Mouse (Mus musculus): ENCODE results near the gene Ccdc152. TPM values are rescaled to one million over a fixed set of nuclear protein-coding genes. Genes with fewer than 3 reads are reported as not detected.
A peak's percentile ranks its signal among the peaks of the same experiment; 100 is the strongest.

Ccdc152 gene
- polyA plus RNA-seq, 1 experiment from 2014 or later, result not detected

- Histone ChIP-seq H3K9ac (replicated peaks; ENCODE audit: low read depth, low read length) (no peak overlapping the region), H3K4me2 (ENCODE audit: low read depth, low read length) (no peak overlapping the region), H3K27ac (ENCODE audit: low read depth, low read length) (no peak overlapping the region), H3K27me3 (ENCODE audit: control insufficient read depth, insufficient read depth, low read length) (no peaks in the 10 kb centered on the region), H3K4me1 (ENCODE audit: control insufficient read depth, insufficient read depth, low read length) (no peaks in the 10 kb centered on the region), H3K4me3 (ENCODE audit: low read depth, low read length) (no peak overlapping the region), H3K36me3 (ENCODE audit: control insufficient read depth, insufficient read depth, low read length) (no peaks in the 10 kb centered on the region), H3K9me3 (ENCODE audit: control insufficient read depth, low read length) (no peaks in the 10 kb centered on the region)
- 90% methylated on average over 3 of the region's 3 CpGs for WGBS
- ATAC-seq (ENCODE audit: low read depth), result no peak
Observed at GRCm38 (mm10) chr15:3290435-3290834, 12.9 kb downstream of the Ccdc152 start.

- no peak overlapping the region for H3K4me3 ChIP-seq (ENCODE audit: low read depth, low read length)
- H3K9me3 ChIP-seq (ENCODE audit: control insufficient read depth, low read length), result no peaks in the 10 kb centered on the region
- ATAC-seq (ENCODE audit: low read depth), result no peak
Observed at GRCm38 (mm10) chr15:3286032-3286431, 17.3 kb downstream of the Ccdc152 start.

GRCm38 (mm10) chr15:3281737-3282136 is 21.6 kb downstream of the Ccdc152 start:
- Histone ChIP-seq H3K9ac (replicated peaks; ENCODE audit: low read depth, low read length) (no peak overlapping the region), H3K27ac (ENCODE audit: low read depth, low read length) (no peak overlapping the region), H3K4me1 (ENCODE audit: control insufficient read depth, insufficient read depth, low read length) (no peaks in the 10 kb centered on the region), H3K27me3 (ENCODE audit: control insufficient read depth, insufficient read depth, low read length) (no peaks in the 10 kb centered on the region), H3K4me3 (ENCODE audit: low read depth, low read length) (no peak overlapping the region), H3K4me2 (ENCODE audit: low read depth, low read length) (no peak overlapping the region), H3K9me3 (ENCODE audit: control insufficient read depth, low read length) (no peaks in the 10 kb centered on the region), H3K36me3 (ENCODE audit: control insufficient read depth, insufficient read depth, low read length) (no peaks in the 10 kb centered on the region)
- ATAC-seq (ENCODE audit: low read depth), result no peak
- 74% methylated on average over 1 of the region's 1 CpGs for WGBS

More at GRCm38 (mm10) chr15:3286032-3286431, 17.3 kb downstream of the Ccdc152 start:
- no peaks in the 10 kb centered on the region for H3K27me3 ChIP-seq (ENCODE audit: control insufficient read depth, insufficient read depth, low read length)
- no peaks in the 10 kb centered on the region for H3K36me3 ChIP-seq (ENCODE audit: control insufficient read depth, insufficient read depth, low read length)
- no peak overlapping the region for H3K4me2 ChIP-seq (ENCODE audit: low read depth, low read length)
- no peak overlapping the region for H3K27ac ChIP-seq (ENCODE audit: low read depth, low read length)
- H3K9ac ChIP-seq (replicated peaks; ENCODE audit: low read depth, low read length), result no peak overlapping the region
- H3K4me1 ChIP-seq (ENCODE audit: control insufficient read depth, insufficient read depth, low read length), result no peaks in the 10 kb centered on the region

GRCm38 (mm10) chr15:3281216-3281615 is 22.1 kb downstream of the Ccdc152 start:
- H3K4me2 ChIP-seq (ENCODE audit: low read depth, low read length), result no peak overlapping the region
- no peaks in the 10 kb centered on the region for H3K36me3 ChIP-seq (ENCODE audit: control insufficient read depth, insufficient read depth, low read length)
- no peak for ATAC-seq (ENCODE audit: low read depth)
- no peaks in the 10 kb centered on the region for H3K9me3 ChIP-seq (ENCODE audit: control insufficient read depth, low read length)
- H3K4me1 ChIP-seq (ENCODE audit: control insufficient read depth, insufficient read depth, low read length), result no peaks in the 10 kb centered on the region
- no peak overlapping the region for H3K4me3 ChIP-seq (ENCODE audit: low read depth, low read length)
- no peaks in the 10 kb centered on the region for H3K27me3 ChIP-seq (ENCODE audit: control insufficient read depth, insufficient read depth, low read length)
- H3K9ac ChIP-seq (replicated peaks; ENCODE audit: low read depth, low read length), result no peak overlapping the region
- H3K27ac ChIP-seq (ENCODE audit: low read depth, low read length), result no peak overlapping the region

GRCm38 (mm10) chr15:3279242-3279641 is 24.1 kb downstream of the Ccdc152 start:
- Histone ChIP-seq H3K4me2 (ENCODE audit: low read depth, low read length) (no peak overlapping the region), H3K27ac (ENCODE audit: low read depth, low read length) (no peak overlapping the region), H3K9ac (replicated peaks; ENCODE audit: low read depth, low read length) (no peak overlapping the region), H3K4me1 (ENCODE audit: control insufficient read depth, insufficient read depth, low read length) (no peaks in the 10 kb centered on the region), H3K9me3 (ENCODE audit: control insufficient read depth, low read length) (no peaks in the 10 kb centered on the region), H3K27me3 (ENCODE audit: control insufficient read depth, insufficient read depth, low read length) (no peaks in the 10 kb centered on the region), H3K4me3 (ENCODE audit: low read depth, low read length) (no peak overlapping the region), H3K36me3 (ENCODE audit: control insufficient read depth, insufficient read depth, low read length) (no peaks in the 10 kb centered on the region)
- WGBS, result 84% methylated on average over 7 of the region's 7 CpGs
- no peak for ATAC-seq (ENCODE audit: low read depth)

DNA sequence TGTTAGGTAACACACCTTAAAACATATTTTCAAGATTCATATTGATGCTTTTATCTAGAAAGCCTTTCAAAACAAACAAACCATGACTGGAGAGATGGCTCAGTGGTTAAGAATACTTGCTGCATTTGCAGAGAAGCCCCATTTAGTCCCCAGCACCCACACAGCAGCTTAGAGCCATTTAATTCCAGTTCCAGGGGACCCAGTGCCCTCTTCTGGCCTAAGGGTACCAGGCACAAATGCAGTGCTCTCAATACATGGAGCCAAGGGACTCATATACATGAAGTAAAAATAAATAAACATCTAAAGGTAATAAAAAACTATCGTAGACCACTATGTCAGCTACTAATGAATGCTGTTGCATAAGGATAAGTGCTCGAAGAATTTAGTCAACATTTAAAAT is 25.9 kb downstream of the Ccdc152 start:
- 90% methylated on average over 2 of the region's 2 CpGs for WGBS
- H3K4me2 ChIP-seq (ENCODE audit: low read depth, low read length), result no peak overlapping the region
- H3K9ac ChIP-seq (replicated peaks; ENCODE audit: low read depth, low read length), result no peak overlapping the region
- no peak overlapping the region for H3K4me3 ChIP-seq (ENCODE audit: low read depth, low read length)
- H3K4me1 ChIP-seq (ENCODE audit: control insufficient read depth, insufficient read depth, low read length), result no peaks in the 10 kb centered on the region
- no peak for ATAC-seq (ENCODE audit: low read depth)
- no peaks in the 10 kb centered on the region for H3K36me3 ChIP-seq (ENCODE audit: control insufficient read depth, insufficient read depth, low read length)
- no peaks in the 10 kb centered on the region for H3K9me3 ChIP-seq (ENCODE audit: control insufficient read depth, low read length)
- H3K27ac ChIP-seq (ENCODE audit: low read depth, low read length), result no peak overlapping the region
- H3K27me3 ChIP-seq (ENCODE audit: control insufficient read depth, insufficient read depth, low read length), result no peaks in the 10 kb centered on the region

- no peaks in the 10 kb centered on the region for H3K9me3 ChIP-seq (ENCODE audit: control insufficient read depth, low read length)
- H3K27me3 ChIP-seq (ENCODE audit: control insufficient read depth, insufficient read depth, low read length), result no peaks in the 10 kb centered on the region
- H3K27ac ChIP-seq (ENCODE audit: low read depth, low read length), result no peak overlapping the region; the same call in 1 of the 2 replicates
- no peaks in the 10 kb centered on the region for H3K36me3 ChIP-seq (ENCODE audit: control insufficient read depth, insufficient read depth, low read length)
- no peak overlapping the region for H3K4me2 ChIP-seq (ENCODE audit: low read depth, low read length)
- WGBS, result 80% methylated on average over 1 of the region's 1 CpGs
- no peak overlapping the region for H3K4me3 ChIP-seq (ENCODE audit: low read depth, low read length)
- H3K9ac ChIP-seq (replicated peaks; ENCODE audit: low read depth, low read length), result no peak overlapping the region
- no peak for ATAC-seq (ENCODE audit: low read depth)
- H3K4me1 ChIP-seq (ENCODE audit: control insufficient read depth, insufficient read depth, low read length), result no peaks in the 10 kb centered on the region
Observed at GRCm38 (mm10) chr15:3273191-3273590, 30.1 kb downstream of the Ccdc152 start.

- Histone ChIP-seq H3K27ac (ENCODE audit: low read depth, low read length) (no peak overlapping the region), H3K9me3 (ENCODE audit: control insufficient read depth, low read length) (no peaks in the 10 kb centered on the region), H3K4me2 (ENCODE audit: low read depth, low read length) (peak overlapping the region; percentile 11; the same call in 1 of the 2 replicates), H3K36me3 (ENCODE audit: control insufficient read depth, insufficient read depth, low read length) (no peaks in the 10 kb centered on the region), H3K4me1 (ENCODE audit: control insufficient read depth, insufficient read depth, low read length) (no peaks in the 10 kb centered on the region), H3K9ac (replicated peaks; ENCODE audit: low read depth, low read length) (no peak overlapping the region), H3K27me3 (ENCODE audit: control insufficient read depth, insufficient read depth, low read length) (no peaks in the 10 kb centered on the region), H3K4me3 (ENCODE audit: low read depth, low read length) (peak overlapping the region; percentile 19)
- peak; percentile 62; the same call in 1 of the 2 replicates for ATAC-seq (ENCODE audit: low read depth)
- WGBS, result 28% methylated on average over 6 of the region's 6 CpGs
Observed at GRCm38 (mm10) chr15:3271216-3271615, 32.1 kb downstream of the Ccdc152 start.

DNA sequence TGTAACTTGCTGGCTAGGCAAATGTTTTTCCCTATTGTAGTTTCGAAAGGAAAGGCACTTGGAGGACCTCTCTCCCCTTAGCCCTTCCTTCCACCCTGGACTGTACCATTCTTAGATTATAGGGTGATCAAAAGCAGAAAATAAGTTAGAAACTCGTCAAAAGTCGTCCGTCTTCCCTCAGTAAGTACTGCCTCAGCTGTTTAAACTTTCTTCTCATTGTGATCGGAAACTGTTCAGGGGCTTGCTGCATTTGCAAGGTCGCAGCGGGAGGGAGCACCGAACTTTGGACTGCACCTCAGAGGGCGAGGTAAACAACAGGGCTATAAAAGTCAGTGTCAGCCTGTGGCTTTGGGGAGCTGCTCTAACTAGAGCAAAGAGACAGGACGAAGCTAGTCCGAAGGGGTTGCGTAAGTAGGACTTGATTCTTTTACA is 32.7 kb downstream of the Ccdc152 start:
- under 1% methylated on average over 12 of the region's 12 CpGs for WGBS
- Histone ChIP-seq H3K4me2 (ENCODE audit: low read depth, low read length) (peak overlapping the region; percentile 34), H3K9ac (replicated peaks; ENCODE audit: low read depth, low read length) (peak overlapping the region; percentile 25; the same call in 1 of the 2 replicates), H3K4me1 (ENCODE audit: control insufficient read depth, insufficient read depth, low read length) (no peaks in the 10 kb centered on the region), H3K9me3 (ENCODE audit: control insufficient read depth, low read length) (no peaks in the 10 kb centered on the region), H3K36me3 (ENCODE audit: control insufficient read depth, insufficient read depth, low read length) (no peaks in the 10 kb centered on the region), H3K4me3 (ENCODE audit: low read depth, low read length) (peak overlapping the region; percentile 19), H3K27me3 (ENCODE audit: control insufficient read depth, insufficient read depth, low read length) (no peaks in the 10 kb centered on the region), H3K27ac (ENCODE audit: low read depth, low read length) (peak overlapping the region; percentile 45; the same call in 1 of the 2 replicates)
- peak; percentile 76; the same call in 1 of the 2 replicates for ATAC-seq (ENCODE audit: low read depth)

All from neural tube, embryonic 14.5 days (tissue).